Mouse (Mus musculus) heart, postnatal 10 days (tissue): Measurements from ENCODE around the gene Ptpn1. TPM values are rescaled to one million over a fixed set of nuclear protein-coding genes. Genes with fewer than 3 reads are reported as not detected.

Experiments used
- DNase-seq, 2 experiments: peaks; one replicate each; pipeline ENCODE4 v3.0.0; 2021
- intact Hi-C: fragments of 180-260 bp; cut with DNase I; formaldehyde crosslinking; loops from one replicate; pipeline ENCODE4 v1.15.1; 2025
- total RNA-seq, 2 experiments: library from RNA; stranded (reverse); gene quantifications; 2 replicates each; pipeline ENCODE4 v1.2.3; 2021

The Ptpn1 gene
- total RNA-seq, 2 experiments from 2014 or later: 27.3 to 34.9 TPM

GRCm38 (mm10) chr2:167919081-167919480 is 12.8 kb upstream of the Ptpn1 start:
- intact Hi-C loops: no loop called here
- no peak for DNase-seq

DNA sequence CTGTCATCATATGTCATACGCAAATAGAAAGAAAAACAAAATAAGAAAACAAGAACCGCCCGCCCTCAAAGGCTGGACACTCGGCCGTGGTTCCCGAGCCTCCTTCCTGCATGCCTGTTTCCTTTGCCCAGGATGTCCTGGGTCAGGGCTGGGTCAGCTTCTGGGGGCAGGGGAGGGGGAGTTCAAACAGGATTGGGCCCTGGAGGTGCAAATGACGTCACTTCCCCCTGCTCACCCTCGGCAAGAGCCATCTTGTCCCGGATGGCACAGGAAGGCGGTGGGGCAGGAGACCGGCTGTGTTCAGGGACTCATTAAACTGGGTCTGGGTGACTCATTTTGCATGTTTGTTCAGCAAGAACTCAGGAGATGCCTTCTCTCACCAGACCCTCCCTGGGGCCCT is 11.8 kb upstream of the Ptpn1 start:
- no peak for DNase-seq
- intact Hi-C loops: no loop called here

DNA sequence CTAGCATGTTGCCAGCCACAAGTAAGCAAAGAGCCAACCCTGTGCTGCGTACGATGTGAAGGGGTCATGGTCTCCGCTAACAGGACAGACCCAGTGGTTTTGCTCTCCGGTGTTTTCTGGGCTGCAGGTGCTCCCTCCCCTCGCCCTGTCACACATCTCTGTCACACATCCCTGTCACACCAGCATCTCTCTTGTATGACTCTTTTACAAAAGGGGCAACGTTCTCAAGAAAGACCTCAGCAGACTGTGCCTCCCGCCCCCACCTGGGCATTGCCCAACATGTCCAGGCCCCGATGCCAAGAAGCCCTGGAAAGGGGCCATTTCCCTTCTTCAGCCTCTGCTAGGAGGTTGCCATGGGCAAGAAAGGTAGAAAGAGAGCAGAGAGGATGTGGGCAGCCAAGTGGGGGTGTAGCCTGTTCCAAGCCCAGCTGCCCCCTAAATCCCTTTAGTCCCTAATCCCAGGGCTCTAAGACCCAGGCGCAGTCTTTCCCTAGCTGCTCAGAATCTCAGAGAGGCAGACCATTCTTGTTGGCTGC is 10.8 kb upstream of the Ptpn1 start:
- DNase-seq: no peak
- intact Hi-C loops: no loop called here

- intact Hi-C loops: no loop called here
- DNase-seq: no peak
Observed at GRCm38 (mm10) chr2:167921823-167922222, 10.0 kb upstream of the Ptpn1 start.

DNA sequence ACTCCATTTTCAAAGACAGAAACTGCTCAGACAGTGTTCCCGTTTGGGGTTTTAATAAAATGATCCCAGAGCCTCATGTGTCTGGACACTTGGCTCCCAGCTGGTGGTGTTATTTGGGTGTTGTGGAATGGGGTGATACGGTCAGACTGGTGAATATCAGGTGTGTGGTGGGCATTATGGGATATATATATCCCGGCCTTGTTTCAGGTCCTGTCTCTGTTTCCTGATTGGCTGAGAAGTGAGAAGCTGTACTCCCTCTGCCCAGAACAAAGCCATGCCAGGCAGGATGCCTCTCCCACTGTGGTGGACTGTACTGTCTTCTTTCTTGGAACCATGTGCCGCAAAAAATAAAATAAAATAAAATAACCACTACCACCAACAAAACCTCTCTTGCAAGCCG is 7.8 kb upstream of the Ptpn1 start:
- intact Hi-C loops: no loop called here
- DNase-seq: no peak

DNA sequence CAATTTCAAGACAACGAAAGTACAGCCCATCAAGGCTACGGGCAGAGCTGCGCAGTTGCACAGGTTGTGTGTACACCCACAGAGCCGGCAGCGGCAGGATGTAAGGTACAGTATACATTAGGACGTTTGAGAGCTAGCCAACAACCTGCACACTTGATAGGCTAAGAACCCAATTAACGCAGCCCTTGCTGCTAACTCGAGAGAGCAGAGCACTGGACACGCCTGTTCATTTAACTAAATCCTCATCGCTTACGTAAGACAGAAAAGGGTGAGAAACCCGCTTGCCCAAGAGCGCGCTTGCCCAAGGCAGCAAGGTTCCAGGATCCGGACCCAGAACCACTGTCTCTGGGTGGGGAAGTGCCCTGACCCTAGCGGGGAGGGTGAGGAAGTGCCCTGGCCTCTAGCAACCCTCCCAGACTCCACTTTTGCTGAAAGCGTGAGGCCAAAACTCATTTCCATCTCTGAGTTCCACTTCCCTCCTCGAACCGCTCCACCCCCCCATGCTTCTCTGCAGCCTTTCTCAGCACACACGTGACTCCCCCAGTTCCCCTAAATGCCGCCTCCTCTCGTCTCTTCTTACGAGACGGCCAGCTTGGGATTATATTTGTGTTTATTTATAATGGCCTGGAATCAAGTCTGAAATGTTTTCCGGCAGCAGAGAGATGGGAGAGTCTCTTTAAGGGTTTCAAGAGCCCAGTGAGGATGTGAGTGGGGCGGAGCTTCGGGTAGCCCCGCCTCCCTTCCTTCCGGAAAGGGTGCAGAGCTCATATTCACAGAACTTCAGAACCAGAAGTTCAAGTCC is 6.9 kb upstream of the Ptpn1 start:
- intact Hi-C loops: no loop called here
- peak; percentile 88 to 91 for DNase-seq

DNA sequence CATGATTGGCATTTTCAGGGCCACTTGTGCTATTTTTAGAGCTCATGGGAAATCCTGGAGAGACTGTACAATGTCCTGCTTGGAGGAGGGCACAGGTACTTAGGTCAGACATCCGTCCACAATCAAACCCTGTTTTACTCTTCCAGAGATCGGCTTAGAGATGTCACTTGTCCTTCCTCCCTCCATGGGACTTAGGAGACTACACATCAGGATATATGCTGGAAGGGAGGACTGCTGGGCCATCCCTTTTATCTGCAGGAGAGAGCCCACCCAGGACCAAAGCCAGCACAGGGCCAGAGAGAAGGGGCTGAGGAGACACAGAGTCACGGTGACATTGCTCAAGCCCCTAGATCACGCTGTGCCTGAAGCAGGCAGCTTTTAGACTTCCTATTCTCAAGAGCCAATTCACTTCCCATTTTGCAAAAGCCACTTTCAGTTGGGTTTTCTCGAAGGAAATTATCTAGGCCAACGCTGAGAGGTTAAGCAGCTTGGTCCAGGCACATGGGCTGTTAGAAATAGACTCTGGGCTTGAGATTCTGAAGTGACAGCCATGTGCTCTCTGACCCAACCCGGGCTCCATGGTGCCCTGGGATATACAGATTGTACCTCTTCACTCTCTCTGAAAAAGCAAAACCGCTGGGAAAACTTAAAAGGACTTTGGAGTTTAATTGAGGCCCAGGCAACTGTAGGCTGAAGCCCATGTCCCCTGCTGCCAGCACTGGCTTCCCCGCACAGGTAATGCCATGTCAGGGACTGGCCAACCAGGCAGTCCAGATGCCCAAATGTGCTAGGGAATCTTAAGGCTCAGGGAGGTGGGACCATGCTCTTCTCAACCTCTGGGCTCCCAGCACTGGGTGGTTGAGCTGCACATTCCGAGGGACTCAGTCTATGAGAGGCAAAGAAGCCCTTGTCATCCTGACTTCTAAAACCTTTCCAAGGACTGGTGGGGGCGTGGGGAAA is 5.7 kb upstream of the Ptpn1 start:
- peak in 1 of 2 experiments; percentile 10 for DNase-seq
- intact Hi-C loops: no loop called here

DNA sequence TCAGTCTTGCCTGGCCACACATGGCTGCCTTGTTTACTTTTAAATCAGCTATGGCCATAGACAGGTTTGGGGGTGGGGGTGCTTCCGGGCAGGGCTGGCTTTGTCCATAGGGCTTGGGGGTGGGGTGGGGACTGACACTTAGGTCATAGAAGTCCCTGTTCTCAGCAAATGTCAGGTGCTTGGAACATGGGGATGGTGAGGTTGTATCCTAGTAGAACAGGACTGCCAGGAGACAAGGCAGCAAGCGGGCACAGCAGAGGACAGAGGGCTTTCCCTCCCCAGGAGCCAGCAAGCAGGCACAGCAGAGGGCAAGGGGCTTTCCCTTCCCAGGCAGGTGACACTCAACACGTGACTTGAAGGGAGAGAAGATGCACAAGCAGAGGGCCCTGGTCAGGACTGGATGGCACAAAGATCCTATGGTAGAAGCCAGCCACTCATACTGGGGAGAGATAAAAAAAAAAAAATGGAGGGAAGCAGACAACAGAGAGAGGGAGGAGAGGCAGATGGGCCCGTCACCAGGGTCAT is 3.8 kb upstream of the Ptpn1 start:
- intact Hi-C loops: no loop called here
- no peak for DNase-seq

GRCm38 (mm10) chr2:167928972-167929371 is 2.9 kb upstream of the Ptpn1 start:
- no peak for DNase-seq
- intact Hi-C loops: no loop called here

- DNase-seq: no peak
Observed at GRCm38 (mm10) chr2:167930975-167931374, 882 bp upstream of the Ptpn1 start.

DNA sequence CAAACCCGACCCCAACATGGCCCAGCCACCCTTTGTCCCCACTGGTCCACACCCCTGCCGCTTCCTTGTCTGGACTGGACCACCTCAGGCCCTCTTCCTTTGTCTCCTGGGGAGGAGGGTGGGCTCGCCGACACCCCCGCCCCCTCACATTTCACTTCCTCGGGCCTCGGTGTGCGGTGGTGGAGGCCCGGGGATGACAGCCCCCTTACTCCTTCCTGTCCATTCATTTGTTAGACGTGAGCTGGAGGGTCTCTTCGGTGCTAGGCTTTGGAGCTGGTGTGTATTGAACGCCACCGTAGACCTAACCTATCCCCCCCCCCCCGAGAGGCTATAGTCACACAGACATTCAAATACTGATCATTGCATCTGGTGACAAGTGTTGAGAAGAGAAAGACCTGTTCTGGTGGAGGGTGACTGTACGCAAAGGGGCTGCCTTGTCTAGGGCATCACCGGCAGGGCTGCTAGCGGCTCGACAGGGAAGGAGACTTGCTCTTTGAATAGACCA is 922 bp downstream of the Ptpn1 start:
- intact Hi-C loops: no loop called here

More at GRCm38 (mm10) chr2:167930975-167931374, 882 bp upstream of the Ptpn1 start:
- intact Hi-C loops: no loop called here

DNA sequence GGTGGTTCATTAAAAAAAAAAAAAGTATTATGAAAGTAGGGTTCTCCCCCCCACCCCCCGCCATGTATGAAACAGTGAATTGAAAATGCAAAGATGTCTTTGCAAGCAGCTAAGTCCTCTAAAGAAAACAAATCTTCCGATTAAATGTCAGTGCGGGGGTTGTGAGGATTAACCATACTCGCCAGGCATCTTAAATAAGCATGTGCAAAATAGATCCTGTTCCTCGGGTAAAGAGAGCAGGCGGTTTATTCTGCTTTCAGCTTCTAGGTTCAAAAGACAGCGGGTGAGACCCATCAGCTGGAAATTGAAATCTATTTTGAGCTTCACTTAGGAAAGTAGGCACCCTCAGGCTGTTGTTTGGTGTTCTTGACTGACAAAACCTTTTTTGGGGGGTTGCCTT is 1.5 kb downstream of the Ptpn1 start:
- no peak for DNase-seq
- intact Hi-C loops: no loop called here

More for the DNA sequence above, 922 bp downstream of the Ptpn1 start:
- no peak for DNase-seq

DNA sequence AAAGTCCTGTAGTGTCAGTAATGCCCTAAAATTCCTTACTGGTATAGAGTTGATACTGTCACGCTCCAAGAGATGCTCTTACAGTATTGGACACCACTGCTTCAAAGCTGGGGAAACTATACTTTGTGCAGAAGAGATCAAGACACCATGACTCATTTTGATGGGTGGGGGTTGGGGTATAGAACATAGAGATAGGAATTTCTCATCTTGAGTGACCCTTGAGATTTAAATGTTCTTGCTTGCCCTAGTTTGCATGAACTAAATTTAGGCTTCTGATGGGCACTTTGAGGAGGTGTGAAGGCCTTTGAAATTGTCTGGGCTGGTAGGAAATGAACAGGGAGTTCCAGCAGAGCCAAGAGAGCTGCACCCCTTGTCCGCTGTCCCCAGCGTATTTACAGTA is 4.1 kb downstream of the Ptpn1 start:
- no peak for DNase-seq
- intact Hi-C loops: no loop called here

- intact Hi-C loops: no loop called here
- no peak for DNase-seq
Observed at GRCm38 (mm10) chr2:167938786-167939185, 6.9 kb downstream of the Ptpn1 start.

DNA sequence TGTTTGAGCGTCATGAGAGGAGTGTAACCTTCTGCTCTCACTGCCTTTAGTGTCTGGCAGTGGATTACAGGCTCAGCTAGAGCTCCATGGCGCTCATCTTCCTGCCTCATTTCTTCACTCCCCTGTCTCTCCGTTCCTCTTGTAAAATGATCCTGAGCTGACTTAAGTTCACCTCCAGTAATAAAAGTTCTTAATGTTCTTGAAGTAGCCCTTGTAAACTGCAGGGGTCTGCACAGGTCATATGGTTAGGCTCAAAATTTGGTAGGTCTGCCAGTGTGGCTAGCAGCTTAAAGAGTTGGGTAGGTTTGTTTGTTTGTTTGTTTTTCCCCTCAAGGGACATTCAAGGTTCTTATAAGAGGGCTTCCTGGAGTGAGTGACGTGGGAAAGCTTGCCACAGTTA is 7.3 kb downstream of the Ptpn1 start:
- DNase-seq: no peak
- intact Hi-C loops: no loop called here

DNA sequence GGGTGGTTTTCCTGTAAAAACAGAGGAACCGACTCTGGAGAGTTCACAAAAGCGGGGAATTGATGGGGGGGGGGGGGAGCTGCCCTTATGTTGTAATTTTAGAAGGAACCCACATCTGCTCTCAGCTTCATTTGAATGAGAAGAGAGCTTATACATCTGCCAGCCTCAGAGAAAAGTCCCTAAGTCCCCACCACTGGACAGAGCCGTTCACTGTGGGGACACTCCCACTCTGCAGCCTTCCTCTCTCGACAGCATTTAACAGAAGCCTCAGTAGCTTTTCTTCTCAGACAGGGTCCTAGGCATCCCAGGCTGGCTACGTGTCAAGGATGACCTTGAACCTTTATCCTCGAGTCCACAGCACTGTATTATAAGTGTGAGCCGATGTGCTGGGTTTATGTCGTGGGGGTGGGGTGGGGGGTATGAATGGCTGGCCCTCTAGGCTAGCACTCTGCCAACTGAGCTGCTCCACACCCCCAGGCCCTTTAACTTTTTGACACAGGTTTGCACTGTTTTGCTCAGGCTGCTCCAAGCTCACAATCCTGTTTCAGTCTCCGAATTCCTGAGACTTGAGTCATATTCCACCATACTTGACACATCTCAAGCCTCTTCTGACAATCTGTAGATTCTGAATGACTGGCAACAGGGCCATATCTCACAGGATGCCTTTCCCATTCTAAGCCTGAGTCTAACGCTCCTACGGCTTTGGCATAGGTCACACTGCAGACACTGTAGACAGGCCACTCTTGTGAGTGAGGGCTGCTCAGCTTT is 8.0 kb downstream of the Ptpn1 start:
- DNase-seq: no peak
- intact Hi-C loops: no loop called here

DNA sequence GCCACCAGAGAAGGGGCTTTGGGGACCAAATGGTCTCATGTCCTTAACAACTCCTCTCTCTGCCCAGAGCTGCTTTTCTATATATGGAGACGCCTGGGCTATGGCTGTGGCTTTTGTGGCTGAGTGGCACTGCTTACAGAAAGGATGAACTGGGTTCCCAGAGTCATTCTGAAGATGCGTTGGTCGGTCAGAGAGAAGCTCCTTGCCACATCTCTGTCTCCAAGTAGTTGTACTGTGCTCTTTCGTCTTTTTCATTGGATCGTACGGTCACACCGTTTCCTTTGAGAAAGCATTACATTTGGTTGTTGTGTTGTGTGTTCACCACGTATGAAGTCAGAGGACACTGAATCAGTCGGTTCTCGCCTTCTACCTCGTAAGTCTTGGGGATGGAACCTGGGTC is 8.8 kb downstream of the Ptpn1 start:
- no peak for DNase-seq
- intact Hi-C loops: no loop called here

- intact Hi-C loops: no loop called here
- DNase-seq: no peak
Observed at GRCm38 (mm10) chr2:167941320-167941719, 9.5 kb downstream of the Ptpn1 start.

DNA sequence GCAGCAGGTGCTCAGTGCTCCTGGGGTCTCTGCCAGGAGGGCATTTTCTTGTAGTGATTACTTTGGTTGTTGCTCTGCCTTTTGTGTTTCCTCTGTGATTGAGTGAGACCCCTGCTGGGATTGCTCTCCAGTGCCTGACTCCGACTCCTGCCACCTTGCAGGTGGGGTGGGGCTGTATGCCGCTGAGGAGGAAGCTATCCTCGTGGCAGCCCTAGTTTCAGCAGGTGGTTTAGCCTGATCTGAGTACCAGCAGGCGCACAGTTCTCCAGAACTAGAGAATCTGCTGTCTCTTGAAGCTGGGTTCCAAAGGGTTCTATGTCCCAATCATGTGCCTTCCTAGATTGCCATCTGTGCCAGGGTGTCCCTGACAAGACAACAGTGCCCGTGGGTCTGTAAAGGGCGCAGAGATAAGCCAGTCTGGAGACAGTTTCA is 9.9 kb downstream of the Ptpn1 start:
- no peak for DNase-seq
- intact Hi-C loops: no loop called here
